Mouse (Mus musculus) heart, embryonic 11.5 days (tissue): ENCODE data around the gene Hnrnpk. TPM values are rescaled to one million over a fixed set of nuclear protein-coding genes. Genes with fewer than 3 reads are reported as not detected.
"Not testable (repeated sequence)": the region's sequence is repeated elsewhere in the genome, so short reads cannot be mapped to it uniquely, and the experiment has no call there.

Source experiments
- ATAC-seq: fragments of 200-750 bp; cut with Nextera tagmentation; replicated peaks from 2 replicates; pipeline ENCODE4 v1.8.0; 2017; ENCODE audit warnings: moderate library complexity; ENCODE audit not compliant: insufficient number of reproducible peaks, low FRiP score, low TSS enrichment
- H3K27ac ChIP-seq: fragments of 300-500 bp; sonication (generic); 2 replicates; pipeline ENCODE4 v1.5.1; 2014; ENCODE audit warnings: mild to moderate bottlenecking, low read depth, low read length
- H3K27me3 ChIP-seq: fragments of 300-500 bp; sonication (generic); 2 replicates; pipeline ENCODE4 v1.6.1; 2014; ENCODE audit warnings: mild to moderate bottlenecking, low read length, mixed read lengths; ENCODE audit not compliant: control insufficient read depth, insufficient read depth
- H3K36me3 ChIP-seq: fragments of 300-500 bp; sonication (generic); 2 replicates; pipeline ENCODE4 v1.6.1; 2014; ENCODE audit warnings: mild to moderate bottlenecking, low read length, moderate library complexity, mixed read lengths; ENCODE audit not compliant: control insufficient read depth, insufficient read depth
- H3K4me1 ChIP-seq: fragments of 300-500 bp; sonication (generic); 2 replicates; pipeline ENCODE4 v1.6.1; 2014; ENCODE audit warnings: low read length; ENCODE audit not compliant: control insufficient read depth, insufficient read depth
- H3K4me2 ChIP-seq: fragments of 300-500 bp; sonication (generic); 2 replicates; pipeline ENCODE4 v1.6.1; 2014; ENCODE audit warnings: mild to moderate bottlenecking, moderate library complexity
- H3K4me3 ChIP-seq: fragments of 300-500 bp; sonication (generic); 2 replicates; pipeline ENCODE4 v1.5.1; 2014; ENCODE audit warnings: low read depth, low read length
- H3K9ac ChIP-seq: fragments of 300-500 bp; sonication (generic); 2 replicates; pipeline ENCODE4 v1.6.1; 2014; ENCODE audit warnings: mild to moderate bottlenecking, low read depth, low read length, moderate library complexity
- H3K9me3 ChIP-seq: fragments of 300-500 bp; sonication (generic); replicated peaks from 2 replicates; pipeline ENCODE4 v1.6.1; 2016; ENCODE audit warnings: low read length; ENCODE audit not compliant: control insufficient read depth
- WGBS: fragments of 180-500 bp; shearing (Covaris S2); extraction: QIAGEN DNeasy Blood & Tissue Kit; methylation state at CpG from one replicate; pipeline ENCODE4 v1.1.7; 2014; ENCODE audit not compliant: insufficient replicate concordance; 5-methylcytosine and 5-hydroxymethylcytosine counted together
- polyA plus RNA-seq: library from polyadenylated mRNA; unstranded; fragments of >200 nt; fragmentation: Nextera tagmentation; extraction: Ambion mirVana; gene quantifications from 2 replicates; pipeline ENCODE4 v1.2.1, GENCODE M21; 2014

Hnrnpk gene
- polyA plus RNA-seq, 1 experiment from 2014 or later: 1,114 TPM

DNA sequence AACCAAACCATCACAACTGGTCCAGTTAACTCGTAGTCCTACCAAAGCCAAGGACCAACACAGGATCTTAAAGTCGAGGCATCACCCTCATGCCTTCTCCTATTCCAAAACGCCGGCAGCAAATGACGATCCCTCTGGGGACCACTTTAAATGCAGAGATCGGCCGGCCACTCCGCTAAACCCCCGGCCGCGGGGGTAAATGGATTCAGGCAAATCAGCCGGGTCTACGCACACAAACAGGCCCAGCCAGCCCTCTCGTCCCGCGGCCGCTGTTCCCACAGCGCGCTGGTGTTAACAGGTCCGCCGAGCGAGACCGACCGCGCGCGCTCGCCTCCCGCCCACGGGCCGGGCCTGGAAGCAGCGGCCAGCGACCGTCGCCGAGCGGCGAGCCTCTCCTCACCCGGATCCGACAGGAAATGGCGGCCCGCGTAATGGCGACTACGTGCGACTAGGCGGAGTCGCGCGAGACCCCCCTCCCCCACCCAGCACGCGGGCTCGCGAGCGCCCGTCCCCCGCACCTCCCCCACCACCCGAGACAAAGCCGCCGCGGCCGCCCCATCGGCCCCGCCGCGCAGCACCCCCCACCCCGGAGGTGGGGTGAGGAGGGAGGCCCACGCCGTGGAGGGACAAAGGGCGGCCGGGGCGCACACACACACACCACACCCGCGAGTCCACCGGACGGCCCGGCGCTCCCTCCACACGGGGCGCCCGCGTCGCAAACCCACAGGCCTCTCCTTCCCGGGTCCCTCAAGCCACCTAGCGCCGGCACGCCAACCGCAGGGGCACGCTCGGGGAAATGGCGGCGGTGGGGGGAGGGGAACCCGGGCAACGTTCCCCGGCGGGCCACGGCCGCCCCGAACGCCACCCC, 1.8 kb downstream of the Hnrnpk start:
- Histone ChIP-seq H3K4me2 (peak overlapping the region; percentile 65), H3K36me3 (peaks cover 8% of the 10 kb centered on the region), H3K9me3 (no peaks in the 10 kb centered on the region), H3K4me1 (0 out of 2 replicates have a peak, but pooled peaks cover 3% of the 10 kb centered on the region), H3K27ac (peak overlapping the region; percentile 99), H3K27me3 (no peaks in the 10 kb centered on the region), H3K4me3 (peak overlapping the region; percentile 99), H3K9ac (peak overlapping the region; percentile 100)
- peak; percentile 32 for ATAC-seq
- WGBS: under 1% methylated on average over 64 of the region's 100 CpGs

DNA sequence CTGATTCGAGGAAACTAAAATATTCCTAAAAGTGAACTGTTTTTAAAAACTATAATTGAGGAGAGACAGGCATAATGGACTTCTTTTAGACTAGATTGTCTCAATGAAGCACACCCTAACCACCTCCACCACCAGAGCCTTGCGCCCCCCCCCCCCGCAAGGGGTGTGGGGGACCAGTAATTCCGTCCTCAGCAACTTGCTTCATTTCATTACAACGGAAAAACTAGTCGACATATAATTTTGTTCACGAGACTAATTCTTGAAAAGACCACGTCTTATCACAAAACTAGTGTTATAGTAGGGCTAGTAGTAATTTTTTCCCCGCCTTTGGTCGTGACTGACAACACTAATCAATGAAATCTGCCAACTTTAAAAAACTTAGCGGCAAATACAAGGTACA, 2.6 kb downstream of the Hnrnpk start:
- Histone ChIP-seq H3K27ac (peak overlapping the region; percentile 99; the same call in 1 of the 2 replicates), H3K4me1 (0 out of 2 replicates have a peak, but pooled peaks cover 3% of the 10 kb centered on the region), H3K9me3 (no peaks in the 10 kb centered on the region), H3K27me3 (no peaks in the 10 kb centered on the region), H3K4me3 (peak overlapping the region; percentile 99), H3K9ac (peak overlapping the region; percentile 100), H3K36me3 (peaks cover 14% of the 10 kb centered on the region), H3K4me2 (peak overlapping the region; percentile 65)
- WGBS: under 1% methylated on average over 11 of the region's 11 CpGs
- ATAC-seq: no peak

DNA sequence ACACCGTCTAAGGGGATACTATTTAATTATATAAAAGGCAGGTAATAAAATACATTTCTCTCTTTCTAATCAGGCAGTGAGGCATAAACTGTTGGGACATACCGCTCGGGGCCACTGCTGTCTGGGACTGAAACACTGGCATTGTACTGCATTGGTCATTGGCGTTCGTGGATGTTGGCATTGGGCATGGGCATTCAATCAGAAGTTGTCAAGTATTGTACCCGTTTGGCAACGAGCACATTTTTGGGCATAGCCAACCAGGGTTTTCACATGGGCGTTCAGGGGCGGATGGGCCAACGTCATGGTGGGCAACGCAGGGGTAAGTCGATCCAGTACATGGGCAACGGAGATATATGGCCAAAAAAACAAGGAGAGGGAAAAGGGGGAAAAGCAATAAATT, 5.5 kb downstream of the Hnrnpk start:
- no peaks in the 10 kb centered on the region for H3K9me3 ChIP-seq
- ATAC-seq: no peak
- no peaks in the 10 kb centered on the region for H3K27me3 ChIP-seq
- no peak overlapping the region for H3K9ac ChIP-seq
- H3K27ac ChIP-seq: no peak overlapping the region
- no peak overlapping the region for H3K4me2 ChIP-seq
- H3K36me3 ChIP-seq: peaks cover 23% of the 10 kb centered on the region
- 95% methylated on average over 13 of the region's 13 CpGs for WGBS
- H3K4me3 ChIP-seq: no peak overlapping the region
- 0 out of 2 replicates have a peak, but pooled peaks cover 3% of the 10 kb centered on the region for H3K4me1 ChIP-seq

DNA sequence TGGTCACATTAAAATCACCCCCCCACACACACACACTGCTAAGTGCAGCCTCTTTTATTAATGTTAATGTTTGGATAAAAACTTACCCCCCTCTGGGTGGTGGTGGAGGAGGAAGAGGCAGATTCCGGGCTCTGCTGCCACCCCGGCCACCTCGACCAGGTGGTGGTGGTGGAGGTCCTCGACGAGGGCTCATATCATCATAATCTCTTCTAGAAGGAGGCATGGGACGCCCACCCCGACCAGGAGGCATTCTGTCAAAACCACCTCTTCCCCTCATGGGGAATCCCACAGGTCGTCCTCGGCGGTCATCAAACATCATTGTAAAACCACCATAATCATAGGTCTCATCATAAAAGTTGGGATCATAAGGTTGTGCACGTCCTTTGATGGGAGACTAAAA, 8.8 kb downstream of the Hnrnpk start:
- not testable (repeated sequence) for H3K27ac ChIP-seq, H3K9ac ChIP-seq, H3K4me3 ChIP-seq, H3K27me3 ChIP-seq, H3K4me2 ChIP-seq, ATAC-seq, H3K9me3 ChIP-seq, H3K4me1 ChIP-seq
- 85% methylated on average over 11 of the region's 11 CpGs for WGBS
- H3K36me3 ChIP-seq: peaks cover 32% of the 10 kb centered on the region

DNA sequence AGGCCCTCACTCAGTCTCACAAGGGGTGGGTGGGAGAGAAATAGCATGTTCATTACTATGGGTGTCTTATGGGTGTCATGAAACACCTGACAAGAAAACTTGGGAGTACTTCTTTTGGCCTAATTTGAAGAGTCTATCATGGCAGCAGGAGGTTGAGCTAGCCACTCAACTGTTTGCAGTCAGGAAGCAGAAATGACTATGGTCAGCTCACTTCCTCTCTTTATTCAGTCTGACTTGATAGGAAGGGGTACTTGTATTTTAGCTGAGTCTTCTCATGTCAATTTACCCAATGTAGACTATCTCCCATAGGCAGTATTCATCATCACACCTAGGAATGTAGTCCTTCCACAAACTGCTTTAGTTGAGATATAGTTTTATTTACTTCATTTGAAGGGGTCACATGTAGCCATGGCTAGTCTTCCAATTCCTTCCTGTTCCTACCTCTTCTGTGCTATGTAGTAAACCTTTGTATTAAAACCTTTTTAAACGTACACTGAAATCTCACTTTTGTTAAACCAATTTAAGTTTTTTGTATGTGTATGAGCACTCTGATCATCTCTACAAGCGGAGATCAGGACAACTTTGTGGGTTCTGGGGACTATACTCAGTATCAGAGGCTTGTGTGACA, 13.7 kb downstream of the Hnrnpk start:
- ATAC-seq: no peak

DNA sequence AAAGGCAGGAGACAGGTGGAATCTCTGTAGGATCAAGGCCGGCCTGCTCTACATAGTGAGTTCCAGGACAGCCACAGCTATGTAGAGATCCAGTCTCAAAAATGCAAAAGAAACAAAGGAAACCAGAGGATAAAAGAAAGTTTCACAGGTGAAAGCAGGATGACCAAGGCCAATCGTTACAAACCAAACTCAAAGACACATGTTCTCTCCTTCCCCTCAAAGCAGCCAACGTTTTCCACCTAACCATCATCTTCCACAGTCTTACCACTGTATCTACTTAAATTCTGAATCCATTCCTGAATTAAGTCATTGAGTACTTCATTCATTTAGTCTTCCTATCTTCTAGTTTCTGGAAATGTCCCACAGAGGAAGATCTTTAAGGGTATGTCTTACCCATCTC, 14.8 kb downstream of the Hnrnpk start:
- no peaks in the 10 kb centered on the region for H3K9me3 ChIP-seq
- no peak overlapping the region for H3K4me2 ChIP-seq
- peaks cover 9% of the 10 kb centered on the region for H3K36me3 ChIP-seq
- no peaks in the 10 kb centered on the region for H3K27me3 ChIP-seq
- H3K4me3 ChIP-seq: no peak overlapping the region
- H3K9ac ChIP-seq: no peak overlapping the region
- no peaks in the 10 kb centered on the region for H3K4me1 ChIP-seq
- 44% methylated on average over 3 of the region's 3 CpGs for WGBS
- H3K27ac ChIP-seq: no peak overlapping the region
- no peak for ATAC-seq

More for the DNA sequence above, 13.7 kb downstream of the Hnrnpk start:
- Histone ChIP-seq H3K27ac (no peak overlapping the region), H3K9ac (no peak overlapping the region), H3K4me1 (no peaks in the 10 kb centered on the region), H3K27me3 (no peaks in the 10 kb centered on the region), H3K4me3 (no peak overlapping the region), H3K9me3 (no peaks in the 10 kb centered on the region), H3K4me2 (no peak overlapping the region), H3K36me3 (peaks cover 12% of the 10 kb centered on the region)
- 75% methylated on average over 2 of the region's 2 CpGs for WGBS

DNA sequence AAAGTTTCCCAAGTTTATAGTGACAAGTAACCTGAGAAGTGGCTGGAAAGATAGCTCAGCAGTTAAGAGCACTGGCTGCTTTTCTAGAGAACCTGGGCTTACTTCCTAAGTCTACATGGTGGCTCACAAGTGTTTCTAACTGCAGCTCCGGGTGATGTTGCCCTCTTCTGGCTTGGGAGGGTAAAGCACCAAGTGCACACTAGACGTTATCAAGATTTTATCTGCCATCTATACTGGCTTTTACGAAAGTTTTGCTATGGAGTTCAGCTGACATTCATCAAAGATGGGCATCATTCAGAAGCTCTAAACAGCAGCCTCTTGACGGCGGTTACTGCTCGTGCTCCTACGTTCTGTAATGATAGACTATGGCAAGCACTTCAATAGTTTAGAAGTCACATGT, 15.2 kb downstream of the Hnrnpk start:
- Histone ChIP-seq H3K27me3 (no peaks in the 10 kb centered on the region), H3K9me3 (no peaks in the 10 kb centered on the region), H3K9ac (no peak overlapping the region), H3K4me1 (no peaks in the 10 kb centered on the region), H3K36me3 (peaks cover 9% of the 10 kb centered on the region), H3K27ac (no peak overlapping the region), H3K4me3 (no peak overlapping the region), H3K4me2 (no peak overlapping the region)
- no peak for ATAC-seq
- WGBS: 12% methylated on average over 7 of the region's 7 CpGs

DNA sequence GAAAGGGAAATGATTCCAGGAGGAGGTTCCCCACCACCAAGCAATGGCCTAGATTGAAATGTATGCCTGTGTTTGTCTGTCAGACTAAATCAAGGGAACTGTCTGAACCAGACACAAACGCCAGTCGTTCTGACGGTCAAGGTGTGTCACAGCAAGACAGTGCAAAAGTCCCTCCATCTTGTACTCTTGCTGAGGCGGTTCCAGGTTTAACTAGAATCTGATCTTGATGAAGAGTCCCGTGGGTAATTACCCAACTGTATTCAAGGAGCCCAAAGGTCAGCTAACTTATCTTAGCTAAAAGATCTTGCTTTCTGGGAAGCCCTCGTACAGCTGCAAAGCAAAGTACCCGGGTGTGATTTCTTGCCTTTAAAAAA, 17.6 kb downstream of the Hnrnpk start:
- H3K9me3 ChIP-seq: peaks cover 10% of the 10 kb centered on the region
- peak overlapping the region; percentile 88 for H3K4me2 ChIP-seq
- H3K4me1 ChIP-seq: no peaks in the 10 kb centered on the region
- no peaks in the 10 kb centered on the region for H3K27me3 ChIP-seq
- no peak for ATAC-seq
- H3K9ac ChIP-seq: peak overlapping the region; percentile 83
- H3K4me3 ChIP-seq: peak overlapping the region; percentile 66
- 85% methylated on average over 7 of the region's 7 CpGs for WGBS
- no peak overlapping the region for H3K27ac ChIP-seq
- peaks cover 22% of the 10 kb centered on the region for H3K36me3 ChIP-seq
